Mouse (Mus musculus) lung, embryonic 14.5 days (tissue): ENCODE measurements around the gene Adamtsl4. TPM values are rescaled to one million over a fixed set of nuclear protein-coding genes. Genes with fewer than 3 reads are reported as not detected.

Source experiments
- ATAC-seq: fragments of 200-750 bp; cut with Nextera tagmentation; 2 replicates; pipeline ENCODE4 v1.8.0; 2017; ENCODE audit warnings: mild to moderate bottlenecking, moderate TSS enrichment, moderate library complexity; ENCODE audit not compliant: insufficient read depth
- DNase-seq: peaks from one replicate; pipeline ENCODE4 v3.0.0-alpha.2; 2015
- H3K27ac ChIP-seq: fragments of 300-500 bp; sonication (generic); 2 replicates; pipeline ENCODE4 v1.5.1; 2014; ENCODE audit warnings: low read depth, mild to moderate bottlenecking, moderate library complexity
- H3K27me3 ChIP-seq: fragments of 300-500 bp; sonication (generic); 2 replicates; pipeline ENCODE4 v1.6.1; 2014; ENCODE audit warnings: low read length, control low read depth; ENCODE audit not compliant: insufficient read depth
- H3K36me3 ChIP-seq: fragments of 300-500 bp; sonication (generic); 2 replicates; pipeline ENCODE4 v1.6.1; 2014; ENCODE audit warnings: control low read depth; ENCODE audit not compliant: insufficient read depth
- H3K4me1 ChIP-seq: fragments of 300-500 bp; sonication (generic); 2 replicates; pipeline ENCODE4 v1.6.1; 2014; ENCODE audit warnings: antibody characterized with exemption, control low read depth; ENCODE audit not compliant: insufficient read depth
- H3K4me2 ChIP-seq: fragments of 300-500 bp; sonication (generic); 2 replicates; pipeline ENCODE4 v1.6.1; 2014; ENCODE audit warnings: mild to moderate bottlenecking
- H3K4me3 ChIP-seq: fragments of 300-500 bp; sonication (generic); 2 replicates; pipeline ENCODE4 v1.5.1; 2014; ENCODE audit warnings: low read depth, low read length
- H3K9ac ChIP-seq: fragments of 300-500 bp; sonication (generic); 2 replicates; pipeline ENCODE4 v1.6.1; 2014
- H3K9me3 ChIP-seq: fragments of 300-500 bp; sonication (generic); 2 replicates; pipeline ENCODE4 v1.6.1; 2016; ENCODE audit warnings: low read depth, low read length, control low read depth
- CTCF ChIP-seq: IDR thresholded peaks from 2 replicates; pipeline ENCODE4 v1.5.1; 2016; ENCODE audit warnings: antibody characterized with exemption, low read depth
- WGBS: fragments of 180-500 bp; shearing (Covaris S2); extraction: QIAGEN DNeasy Blood & Tissue Kit; methylation state at CpG from one replicate; pipeline ENCODE4 v1.1.7; 2014; 5-methylcytosine and 5-hydroxymethylcytosine counted together
- polyA plus RNA-seq: library from polyadenylated mRNA; unstranded; fragments of >200 nt; fragmentation: Nextera tagmentation; extraction: Ambion mirVana; gene quantifications from 2 replicates; pipeline ENCODE4 v1.2.1, GENCODE M21; 2014

Adamtsl4 gene
- polyA plus RNA-seq, 1 experiment from 2014 or later, result 1.6 TPM

- H3K9me3 ChIP-seq, result no peaks in the 10 kb centered on the region
- H3K27ac ChIP-seq, result peak overlapping the region; percentile 22; the same call in 1 of the 2 replicates
- H3K4me2 ChIP-seq, result no peak overlapping the region
- H3K9ac ChIP-seq, result no peak overlapping the region
- H3K4me1 ChIP-seq, result peaks cover 11% of the 10 kb centered on the region; the same call in 1 of the 2 replicates
- H3K4me3 ChIP-seq, result no peak overlapping the region
- TF ChIP-seq CTCF, result no peak
- WGBS, result 86% methylated on average over 3 of the region's 3 CpGs
- ATAC-seq, result no peak
- no peak for DNase-seq
- H3K27me3 ChIP-seq, result no peaks in the 10 kb centered on the region
- no peaks in the 10 kb centered on the region for H3K36me3 ChIP-seq
Measured at GRCm38 (mm10) chr3:95651033-95651373, 36.7 kb downstream of the Adamtsl4 start.

- 45% methylated on average over 6 of the region's 6 CpGs for WGBS
- Histone ChIP-seq H3K4me3 (no peak overlapping the region), H3K36me3 (no peaks in the 10 kb centered on the region), H3K9me3 (no peaks in the 10 kb centered on the region), H3K4me1 (peaks cover 11% of the 10 kb centered on the region; the same call in 1 of the 2 replicates), H3K27ac (peak overlapping the region; percentile 47; the same call in 1 of the 2 replicates), H3K9ac (no peak overlapping the region), H3K4me2 (no peak overlapping the region), H3K27me3 (no peaks in the 10 kb centered on the region)
- DNase-seq (peak; percentile 54), ATAC-seq (no peak)
- TF ChIP-seq CTCF, result no peak
Measured at GRCm38 (mm10) chr3:95650276-95651032, 37.3 kb downstream of the Adamtsl4 start.

- H3K27ac ChIP-seq, result no peak overlapping the region
- TF ChIP-seq CTCF, result no peak
- H3K4me1 ChIP-seq, result 0 out of 2 replicates have a peak, but pooled peaks cover 8% of the 10 kb centered on the region
- H3K4me2 ChIP-seq, result no peak overlapping the region
- WGBS, result 87% methylated on average over 5 of the region's 5 CpGs
- no peak overlapping the region for H3K4me3 ChIP-seq
- H3K27me3 ChIP-seq, result no peaks in the 10 kb centered on the region
- DNase-seq (no peak), ATAC-seq (no peak)
- no peaks in the 10 kb centered on the region for H3K9me3 ChIP-seq
- no peaks in the 10 kb centered on the region for H3K36me3 ChIP-seq
- no peak overlapping the region for H3K9ac ChIP-seq
Measured at GRCm38 (mm10) chr3:95648016-95648415, 39.7 kb downstream of the Adamtsl4 start.

GRCm38 (mm10) chr3:95645313-95646235, 42.1 kb downstream of the Adamtsl4 start:
- Histone ChIP-seq H3K4me3 (no peak overlapping the region), H3K4me1 (no peaks in the 10 kb centered on the region), H3K9me3 (no peaks in the 10 kb centered on the region), H3K4me2 (no peak overlapping the region), H3K27me3 (no peaks in the 10 kb centered on the region), H3K27ac (no peak overlapping the region), H3K36me3 (no peaks in the 10 kb centered on the region), H3K9ac (no peak overlapping the region)
- WGBS, result 56% methylated on average over 10 of the region's 10 CpGs
- DNase-seq, result peak; percentile 43
- no peak for ATAC-seq
- no peak for TF ChIP-seq CTCF

GRCm38 (mm10) chr3:95643097-95643496, 44.6 kb downstream of the Adamtsl4 start:
- Histone ChIP-seq H3K27ac (no peak overlapping the region), H3K9me3 (no peaks in the 10 kb centered on the region)

GRCm38 (mm10) chr3:95639694-95640093, 48.0 kb downstream of the Adamtsl4 start:
- Histone ChIP-seq H3K4me3 (no peak overlapping the region), H3K4me2 (no peak overlapping the region), H3K4me1 (no peaks in the 10 kb centered on the region), H3K27ac (no peak overlapping the region), H3K27me3 (no peaks in the 10 kb centered on the region), H3K36me3 (peaks cover 37% of the 10 kb centered on the region), H3K9me3 (no peaks in the 10 kb centered on the region), H3K9ac (no peak overlapping the region)
- DNase-seq (no peak), ATAC-seq (no peak)
- WGBS, result 93% methylated on average over 1 of the region's 1 CpGs
- 0 out of 2 replicates have a peak, but pooled peaks have one; percentile 15 for TF ChIP-seq CTCF

More at GRCm38 (mm10) chr3:95643097-95643496, 44.6 kb downstream of the Adamtsl4 start:
- no peak for TF ChIP-seq CTCF
- H3K27me3 ChIP-seq, result no peaks in the 10 kb centered on the region
- H3K4me1 ChIP-seq, result no peaks in the 10 kb centered on the region
- 68% methylated on average over 7 of the region's 7 CpGs for WGBS
- no peak overlapping the region for H3K4me2 ChIP-seq
- no peak for ATAC-seq
- no peak for DNase-seq
- peaks cover 12% of the 10 kb centered on the region for H3K36me3 ChIP-seq
- H3K4me3 ChIP-seq, result no peak overlapping the region
- no peak overlapping the region for H3K9ac ChIP-seq

GRCm38 (mm10) chr3:95636072-95636471, 51.6 kb downstream of the Adamtsl4 start:
- DNase-seq (no peak), ATAC-seq (no peak)
- H3K9ac ChIP-seq, result no peak overlapping the region
- H3K4me3 ChIP-seq, result no peak overlapping the region
- H3K27ac ChIP-seq, result no peak overlapping the region
- no peaks in the 10 kb centered on the region for H3K4me1 ChIP-seq
- H3K4me2 ChIP-seq, result no peak overlapping the region
- TF ChIP-seq CTCF, result no peak
- WGBS, result 70% methylated on average over 4 of the region's 4 CpGs
- no peaks in the 10 kb centered on the region for H3K9me3 ChIP-seq
- H3K36me3 ChIP-seq, result peaks cover 71% of the 10 kb centered on the region
- H3K27me3 ChIP-seq, result no peaks in the 10 kb centered on the region
